Mouse (Mus musculus) embryonic stem cell, embryonic (primary cell): ENCODE measurements around the gene Moxd1.

Experiments used
- CTCF ChIA-PET, 4 experiments: fragments of 300-600 bp in 2 of 4; fragments of 350-600 bp in 2 of 4; sonication (Branson Sonifier 250); formaldehyde crosslinking; loops; one replicate each; lab custom pipeline; 2022; ENCODE audit warnings: inconsistent platforms in 2 of 4; lab: Charles Lee
- POLR2A ChIA-PET, 4 experiments: fragments of 300-600 bp in 2 of 4; fragments of 350-600 bp in 2 of 4; sonication (Branson Sonifier 250); formaldehyde crosslinking; loops; one replicate each; lab custom pipeline; 2022; ENCODE audit warnings: antibody characterized with exemption in 4 of 4, inconsistent platforms in 1 of 4; lab: Charles Lee

Moxd1 gene

GRCm38 (mm10) chr10:24223449-24224143 is at the start of gene Moxd1:
Gene Moxd1 (plus strand): TSS chr10:24223517.
- POLR2A ChIA-PET = interaction anchor here in 2 of 4 experiments (0.8 to 1.2 kb wide), 2 partner anchors 9 to 74 kb away, joined by 3 to 4 read pairs; partner anchors contain the start of gene Stx7 (in 1 of the 2)

DNA sequence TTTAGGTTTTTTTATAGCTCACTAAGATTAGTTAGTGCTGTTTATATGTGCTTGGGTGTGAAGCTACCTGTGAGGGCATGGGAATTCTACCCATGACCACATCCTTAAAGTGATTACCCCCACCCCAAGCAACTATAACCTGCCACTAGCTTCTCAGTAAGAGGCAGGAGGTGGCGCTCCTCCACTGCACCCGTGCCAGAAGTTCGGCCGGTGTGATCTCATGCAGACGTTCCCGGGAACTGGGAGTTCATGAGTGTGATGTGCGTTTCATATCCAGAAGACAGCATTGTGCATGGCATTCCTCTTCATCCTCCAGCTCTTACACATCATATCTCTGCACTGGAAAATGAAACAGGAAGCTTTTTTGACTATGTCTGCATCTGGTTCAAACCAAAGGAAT is 32.9 kb upstream of the Moxd1 start:
- ChIA-PET CTCF (interaction anchor here (0.6 to 1.6 kb wide), 8 partner anchors 108 to 434 kb away, joined by 3 to 7 read pairs (median 4); no protein-coding TSS in a partner anchor), POLR2A (no interaction called here)

More at GRCm38 (mm10) chr10:24223449-24224143, at the start of gene Moxd1:
- CTCF ChIA-PET = interaction anchor here in 3 of 4 experiments (0.7 to 1.3 kb wide), 5 partner anchors 50 to 113 kb away, joined by 3 to 8 read pairs (median 4); no protein-coding TSS in a partner anchor

DNA sequence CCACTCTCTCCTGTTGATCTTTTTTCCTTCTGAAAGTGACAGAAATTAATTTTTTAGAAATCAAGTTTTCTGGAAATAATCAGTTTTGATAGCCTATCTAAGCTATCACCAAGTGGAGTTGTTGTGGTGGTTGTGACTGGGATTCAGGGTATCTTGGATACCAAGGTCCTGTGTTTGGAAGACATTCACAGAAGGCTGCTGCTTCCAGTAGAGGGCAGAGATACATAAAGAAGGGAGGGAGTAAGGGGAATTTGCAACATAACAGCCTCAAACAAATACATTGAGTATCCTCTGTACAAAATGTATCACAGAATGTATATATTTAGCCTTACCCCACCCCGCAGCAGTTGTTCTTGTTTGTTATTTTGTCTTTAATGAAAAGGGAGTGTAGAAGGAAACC is 31.3 kb upstream of the Moxd1 start:
- CTCF ChIA-PET = interaction anchor here in 2 of 4 experiments (0.7 to 3.0 kb wide), 4 partner anchors 104 to 120 kb away, joined by 3 to 13 read pairs (median 4); no protein-coding TSS in a partner anchor
- POLR2A ChIA-PET = interaction anchor here in 1 of 4 experiments (1.5 kb wide), 1 partner anchor 22 kb away, joined by 3 read pairs; no protein-coding TSS in a partner anchor

DNA sequence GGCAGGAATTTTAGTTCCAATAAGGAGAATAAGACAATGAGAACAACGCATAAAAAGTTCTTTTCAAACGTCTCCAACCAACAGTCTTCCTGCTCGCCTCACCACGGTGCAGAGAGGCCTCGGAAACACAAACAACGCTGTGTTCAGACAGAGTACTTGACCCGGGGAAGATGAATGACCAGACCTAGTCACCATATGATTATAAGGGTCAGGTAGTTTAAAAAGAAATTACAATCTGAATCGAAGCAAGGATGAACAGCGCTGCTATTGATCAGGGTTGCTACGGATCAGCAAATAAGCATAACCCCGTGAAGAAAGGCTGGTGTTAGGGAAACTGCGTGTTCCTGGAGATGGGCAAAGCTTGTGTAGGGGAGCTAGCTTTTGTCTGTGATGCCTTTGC is 24.0 kb upstream of the Moxd1 start:
- CTCF ChIA-PET = no interaction called here
- POLR2A ChIA-PET = interaction anchor here in 1 of 4 experiments (0.7 kb wide), 1 partner anchor 169 kb away, joined by 3 read pairs; no protein-coding TSS in a partner anchor

- CTCF ChIA-PET = no interaction called here
Measured at GRCm38 (mm10) chr10:24200099-24200498, 23.2 kb upstream of the Moxd1 start.

GRCm38 (mm10) chr10:24210075-24210474 is 13.2 kb upstream of the Moxd1 start:
- ChIA-PET POLR2A (no interaction called here), CTCF (no interaction called here)

More at GRCm38 (mm10) chr10:24200099-24200498, 23.2 kb upstream of the Moxd1 start:
- POLR2A ChIA-PET = interaction anchor here in 1 of 4 experiments (0.6 kb wide), 1 partner anchor 394 kb away, joined by 4 read pairs; no protein-coding TSS in a partner anchor

DNA sequence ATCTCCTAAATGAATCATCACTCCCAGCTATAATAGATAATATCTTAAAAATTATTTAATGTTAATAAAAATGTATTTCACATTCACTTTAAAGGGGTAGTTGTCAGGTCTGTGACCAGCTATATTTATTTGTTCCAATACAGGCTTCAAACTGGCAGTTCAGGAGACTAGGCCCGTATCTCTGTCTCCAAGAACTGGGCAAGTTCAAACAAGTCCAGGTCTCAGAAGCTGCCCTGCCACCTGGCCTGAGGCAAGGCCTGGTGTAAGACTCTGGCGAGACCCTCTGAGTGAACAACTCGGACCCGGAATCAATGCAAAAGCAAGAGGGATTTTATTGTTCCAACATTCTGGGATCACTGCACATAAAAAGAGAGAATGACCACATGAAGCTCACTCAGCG is 10.0 kb upstream of the Moxd1 start:
- POLR2A ChIA-PET = interaction anchor here in 2 of 4 experiments (1.1 to 1.2 kb wide), 2 partner anchors 21 to 401 kb away, joined by 3 read pairs; no protein-coding TSS in a partner anchor
- CTCF ChIA-PET = interaction anchor here in 2 of 4 experiments (0.7 kb wide), 4 partner anchors 55 to 1015 kb away, joined by 3 read pairs; no protein-coding TSS in a partner anchor

DNA sequence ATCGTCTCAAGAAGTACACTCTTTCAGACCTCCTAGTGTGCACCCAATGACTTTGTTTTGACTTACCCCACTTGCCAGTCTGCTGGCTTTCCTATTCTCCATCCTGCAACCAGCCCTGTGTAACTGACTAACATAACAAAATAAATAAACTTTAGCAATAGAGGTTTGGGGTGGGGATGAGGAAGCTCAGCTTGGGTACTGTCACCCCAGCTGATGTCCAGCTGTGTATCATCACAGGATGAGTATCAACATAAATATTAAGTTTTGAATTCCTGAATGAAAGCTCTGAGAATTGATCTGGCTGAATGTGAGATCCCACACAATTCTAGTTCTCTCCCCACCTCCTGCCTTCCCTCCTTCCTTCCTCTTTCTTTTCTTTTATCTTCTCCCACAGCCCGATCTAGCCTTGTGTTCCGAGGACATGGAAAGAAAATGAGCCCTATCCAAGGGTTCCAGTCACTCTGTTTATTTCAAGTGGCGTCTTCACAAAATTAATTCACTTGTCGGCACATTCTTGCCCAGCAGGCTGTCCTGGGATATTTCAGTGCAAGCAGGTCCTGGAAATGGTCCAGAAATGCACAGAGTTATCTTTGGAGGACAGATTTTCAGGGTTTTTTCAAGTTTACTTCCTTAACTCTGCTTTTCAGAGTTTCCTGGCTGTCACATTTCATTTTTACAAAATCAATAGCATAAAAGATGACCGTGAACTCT is 5.6 kb upstream of the Moxd1 start:
- ChIA-PET POLR2A (no interaction called here), CTCF (no interaction called here)

DNA sequence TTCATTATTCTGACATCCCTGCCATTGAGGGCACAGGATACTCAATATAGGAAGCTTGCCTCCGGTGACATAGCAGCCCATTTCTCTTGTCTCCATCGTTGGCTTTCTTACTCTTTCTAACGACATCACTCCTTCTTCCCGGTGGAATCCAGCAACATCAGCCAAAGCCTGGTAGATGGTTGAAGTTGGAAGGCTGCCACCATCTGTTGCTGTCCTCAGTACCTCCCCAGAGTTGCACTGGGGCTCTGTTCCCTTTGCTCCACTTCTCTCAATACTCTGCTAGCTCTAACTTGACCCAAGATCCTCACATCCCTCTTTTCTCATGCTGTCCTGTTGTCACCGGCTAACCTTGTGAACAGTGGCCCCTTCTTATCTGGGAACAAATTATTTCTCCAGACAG is 2.4 kb upstream of the Moxd1 start:
- POLR2A ChIA-PET = no interaction called here
- CTCF ChIA-PET = no interaction called here

DNA sequence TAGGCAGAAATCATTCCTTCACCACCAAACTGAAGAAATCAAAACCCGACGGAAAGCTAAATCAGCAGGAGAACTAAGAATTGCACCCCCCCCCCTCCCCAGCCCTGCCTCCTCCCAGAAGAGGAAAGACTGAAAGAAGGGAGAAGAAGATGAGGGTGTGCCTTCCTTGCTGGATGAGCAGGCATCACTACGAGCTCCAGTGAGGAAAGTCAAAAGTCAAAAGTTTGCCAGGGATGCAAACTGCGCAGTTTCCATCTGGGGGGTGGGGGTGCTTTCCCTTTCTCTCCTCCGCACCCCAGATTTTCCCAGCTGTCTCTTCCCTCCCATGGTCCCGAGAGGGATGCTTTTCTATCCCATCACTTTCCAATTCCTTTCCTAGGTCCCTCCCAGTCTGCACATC is 406 bp upstream of the Moxd1 start:
- ChIA-PET CTCF (interaction anchor here in 3 of 4 experiments (0.7 to 1.3 kb wide), 3 partner anchors 50 to 112 kb away, joined by 4 to 8 read pairs (median 7); no protein-coding TSS in a partner anchor), POLR2A (interaction anchor here in 1 of 4 experiments (0.8 kb wide), 1 partner anchor 10 kb away, joined by 4 read pairs; no protein-coding TSS in a partner anchor)

DNA sequence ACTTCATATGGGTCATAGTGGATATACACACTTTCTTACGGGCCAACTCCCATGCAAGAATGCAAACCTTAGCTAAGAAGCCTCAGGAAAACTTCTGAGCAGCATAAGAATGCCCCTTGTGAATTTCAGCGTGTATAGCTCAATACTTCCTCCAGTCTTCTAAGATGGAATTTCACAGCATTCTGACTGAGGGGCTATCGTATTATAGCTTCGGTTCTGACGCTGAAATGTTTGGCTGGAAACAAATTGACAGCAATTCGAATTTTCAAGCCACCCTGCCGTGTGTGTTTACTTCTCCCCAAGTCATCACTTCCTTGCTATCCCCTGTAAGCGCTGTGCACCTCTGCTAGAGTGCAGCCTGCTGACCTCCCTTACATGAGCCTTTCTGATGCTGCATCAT is 1.3 kb downstream of the Moxd1 start:
- POLR2A ChIA-PET = interaction anchor here in 1 of 4 experiments (1.2 kb wide), 1 partner anchor 75 kb away, joined by 3 read pairs; the partner anchor contains the start of gene Stx7
- CTCF ChIA-PET = interaction anchor here in 2 of 4 experiments (0.6 to 1.0 kb wide), 3 partner anchors 9 to 74 kb away, joined by 3 to 4 read pairs (median 3); no protein-coding TSS in a partner anchor

- POLR2A ChIA-PET = no interaction called here
Measured at GRCm38 (mm10) chr10:24228318-24229183, 5.2 kb downstream of the Moxd1 start.

DNA sequence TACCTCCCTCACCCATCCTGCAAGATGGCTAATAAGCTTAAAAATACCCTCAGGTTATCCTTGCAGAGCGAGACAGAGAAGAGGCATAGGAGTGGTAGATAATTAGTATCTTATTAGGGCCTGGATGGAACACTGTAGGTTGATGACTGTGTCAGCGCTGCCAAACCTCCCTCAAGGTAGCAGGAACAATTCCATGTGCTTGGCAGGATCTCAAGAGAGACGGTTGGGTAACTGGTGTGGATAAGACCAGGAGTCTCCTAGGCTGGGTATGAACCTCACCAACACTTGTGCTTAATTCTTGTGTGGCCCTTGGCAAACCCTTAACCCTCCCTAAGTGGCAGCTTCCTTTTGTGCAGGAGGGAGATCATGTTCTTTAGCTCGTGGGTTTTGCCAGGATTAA is 9.0 kb downstream of the Moxd1 start:
- POLR2A ChIA-PET = interaction anchor here in 1 of 4 experiments (0.9 kb wide), 1 partner anchor 9 kb away, joined by 4 read pairs; the partner anchor contains the start of gene Moxd1
- CTCF ChIA-PET = no interaction called here

More at GRCm38 (mm10) chr10:24228318-24229183, 5.2 kb downstream of the Moxd1 start:
- CTCF ChIA-PET = interaction anchor here in 2 of 4 experiments (0.6 kb wide), 2 partner anchors 40 to 47 kb away, joined by 3 to 5 read pairs; no protein-coding TSS in a partner anchor

- CTCF ChIA-PET = no interaction called here
- POLR2A ChIA-PET = no interaction called here
Measured at GRCm38 (mm10) chr10:24235426-24236283, 12.3 kb downstream of the Moxd1 start.

DNA sequence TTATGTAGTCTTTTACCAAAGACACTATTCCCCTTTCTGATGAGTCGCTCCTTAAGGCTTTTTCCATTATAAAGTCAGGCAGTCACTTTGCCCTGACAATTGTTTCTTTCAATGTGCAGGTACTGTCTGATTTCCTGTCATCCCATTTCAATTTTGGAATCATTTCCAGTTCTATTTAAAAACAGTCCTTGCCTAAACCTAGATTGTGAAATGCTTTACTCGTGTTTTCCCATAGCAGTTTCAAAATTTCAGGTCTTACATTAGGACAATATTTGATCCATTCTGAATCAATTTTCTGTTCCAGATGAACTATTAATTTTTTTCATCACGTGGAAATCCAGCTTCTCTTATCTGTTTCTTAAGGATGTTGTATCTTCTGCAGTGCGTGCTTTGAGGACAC is 23.5 kb downstream of the Moxd1 start:
- CTCF ChIA-PET = no interaction called here
- POLR2A ChIA-PET = interaction anchor here in 1 of 4 experiments (0.5 kb wide), 1 partner anchor 97 kb away, joined by 4 read pairs; no protein-coding TSS in a partner anchor

DNA sequence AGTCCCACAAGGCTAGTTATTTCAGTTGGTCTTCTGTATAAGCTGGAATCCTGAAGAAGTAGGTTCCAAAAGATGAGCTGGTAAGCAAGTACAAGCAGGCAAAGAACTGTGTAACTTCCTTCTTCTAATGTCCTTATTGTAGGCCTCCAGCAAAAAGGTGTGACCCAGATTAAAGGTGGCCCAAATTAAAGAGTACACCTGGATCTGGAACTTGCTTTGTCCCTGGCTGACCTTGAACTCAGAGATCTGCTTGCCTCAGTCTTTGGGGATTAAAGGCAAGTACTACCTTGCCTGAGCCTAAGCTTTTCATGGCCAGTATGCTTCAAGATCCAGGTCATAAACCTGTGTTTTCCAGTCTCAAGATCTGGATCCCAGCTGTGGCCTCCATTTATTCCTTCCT is 24.8 kb downstream of the Moxd1 start:
- POLR2A ChIA-PET = no interaction called here
- CTCF ChIA-PET = interaction anchor here in 1 of 4 experiments (0.7 kb wide), 1 partner anchor 18 kb away, joined by 4 read pairs; no protein-coding TSS in a partner anchor

GRCm38 (mm10) chr10:24251631-24252030 is 28.3 kb downstream of the Moxd1 start:
- ChIA-PET CTCF (interaction anchor here in 1 of 4 experiments (0.6 kb wide), 1 partner anchor 163 kb away, joined by 4 read pairs; no protein-coding TSS in a partner anchor), POLR2A (no interaction called here)
